Mouse (Mus musculus): ENCODE measurements at regions not wholly inside any gene's neighbourhood (a gene's known extent, or its start where the extent isn't known, plus 50 kb on each side); places are given as distances from the start of the nearest gene placed in this dataset.
"Not testable (repeated sequence)": the region's sequence is repeated elsewhere in the genome, so short reads cannot be mapped to it uniquely, and the experiment has no call there.

DNA sequence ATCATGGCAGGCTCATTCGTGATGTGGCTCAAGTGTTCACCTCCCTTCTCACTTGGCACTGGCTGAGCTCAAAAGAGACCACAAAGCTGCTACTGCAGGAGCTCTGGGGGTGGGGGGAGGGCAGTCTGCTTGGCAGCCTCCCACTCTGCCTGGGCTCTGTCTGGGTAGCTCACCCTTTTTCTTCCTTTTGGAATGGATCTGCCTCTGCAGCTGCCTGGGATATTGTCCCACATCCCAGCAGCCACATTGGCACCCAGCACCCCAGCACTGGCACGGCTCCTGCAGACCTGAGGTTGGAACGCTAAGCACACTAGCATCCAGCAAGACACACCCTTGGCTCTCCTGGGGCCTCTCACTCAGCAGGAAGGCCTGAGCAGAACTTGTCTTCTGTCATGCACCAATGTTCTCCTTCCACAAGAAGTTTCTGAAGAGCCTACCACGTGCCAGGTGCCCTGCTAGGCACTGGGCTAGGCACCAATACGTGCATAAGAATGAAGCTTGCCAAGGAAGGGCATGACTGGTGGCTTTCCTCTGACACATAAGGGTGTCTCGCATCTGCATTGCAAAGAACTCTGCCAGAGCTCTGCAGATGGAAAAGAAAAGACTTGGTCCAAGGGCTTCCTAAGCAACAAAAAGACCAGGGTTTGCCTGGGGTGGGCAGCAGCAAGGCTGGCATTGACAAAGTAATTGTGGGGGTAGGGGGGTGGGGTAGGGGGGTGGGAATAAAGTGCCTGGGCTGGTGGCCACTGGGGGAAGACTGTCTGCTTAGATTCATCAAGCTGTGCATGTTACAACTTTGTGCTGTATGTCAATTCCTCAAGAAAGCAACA is 112.1 kb upstream of the Sipa1l1 start:
- not testable (repeated sequence) for DNase-seq; H3K4me1 ChIP-seq (replicated peaks; ENCODE audit: control insufficient read depth, insufficient read depth, low read length); H3K27ac ChIP-seq (ENCODE audit: control insufficient read depth, insufficient read depth, low read length); H3K4me3 ChIP-seq (ENCODE audit: control insufficient read depth, insufficient read depth, low read length); H3K27me3 ChIP-seq (ENCODE audit: control insufficient read depth, insufficient read depth, low read length); H3K36me3 ChIP-seq (ENCODE audit: control insufficient read depth, insufficient read depth, low read length)
- WGBS = no CpG with 5 or more reads among the region's 6 CpGs

DNA sequence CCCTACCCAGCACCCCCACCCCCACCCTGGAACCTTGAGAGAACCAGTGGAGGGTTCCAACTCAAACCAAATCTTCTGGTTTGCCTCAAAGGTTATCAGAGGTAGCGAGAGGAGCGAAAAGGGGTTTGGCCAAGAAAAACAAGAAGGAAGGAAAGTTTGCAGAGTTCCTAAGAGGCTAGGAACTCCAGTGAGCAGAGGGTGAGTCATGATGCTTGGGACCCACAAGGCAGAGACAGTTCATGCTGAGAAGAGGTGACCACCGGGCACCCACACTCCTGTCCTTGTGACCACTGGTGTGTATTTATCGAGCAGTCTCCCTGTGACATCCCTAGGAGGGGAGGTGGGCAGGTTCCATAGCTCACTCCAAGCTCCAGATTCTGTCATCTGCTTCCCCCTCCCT is 104.1 kb upstream of the Sipa1l1 start:
- TF ChIP-seq POLR2A (IDR thresholded peaks at IDR 0.05; ENCODE audit: control insufficient read depth, extremely low read depth, insufficient read depth, low read length, poor library complexity) (no peak), CTCF (IDR thresholded peaks at IDR 0.05; ENCODE audit: borderline replicate concordance, control insufficient read depth, extremely low read depth, insufficient read depth, low read length, poor library complexity) (no peak)

DNA sequence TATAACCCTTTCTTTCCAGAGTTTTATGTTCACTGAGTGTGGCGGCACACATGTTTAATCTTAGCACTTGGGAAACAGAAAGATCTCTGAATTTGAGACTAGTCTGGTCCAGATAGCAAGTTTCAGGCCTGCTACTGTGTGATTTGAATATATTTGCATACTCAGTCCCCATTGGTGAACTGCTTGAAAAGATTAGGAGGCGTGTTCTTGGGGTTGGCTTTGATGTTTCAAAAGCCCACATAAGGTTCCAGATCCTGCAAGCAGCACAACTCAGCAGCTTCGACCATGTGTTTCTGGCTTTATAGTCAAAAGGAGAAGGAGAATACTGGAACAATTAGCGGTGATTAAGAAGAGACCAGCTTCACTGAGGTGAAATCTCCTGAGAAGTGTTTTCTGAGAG is 102.3 kb upstream of the Sipa1l1 start:
- peaks cover 9% of the 10 kb centered on the region for H3K4me1 ChIP-seq (replicated peaks; ENCODE audit: control insufficient read depth, insufficient read depth, low read length)
- no peak overlapping the region for H3K4me3 ChIP-seq (ENCODE audit: control insufficient read depth, insufficient read depth, low read length)
- 51% methylated on average over 4 of the region's 4 CpGs for WGBS
- no peak for DNase-seq
- no peaks in the 10 kb centered on the region for H3K27me3 ChIP-seq (ENCODE audit: control insufficient read depth, insufficient read depth, low read length)
- TF ChIP-seq POLR2A (IDR thresholded peaks at IDR 0.05; ENCODE audit: control insufficient read depth, extremely low read depth, insufficient read depth, low read length, poor library complexity) = no peak
- no peaks in the 10 kb centered on the region for H3K36me3 ChIP-seq (ENCODE audit: control insufficient read depth, insufficient read depth, low read length)
- H3K27ac ChIP-seq (ENCODE audit: control insufficient read depth, insufficient read depth, low read length) = no peak overlapping the region

More for the DNA sequence above, 104.1 kb upstream of the Sipa1l1 start:
- Histone ChIP-seq H3K36me3 (ENCODE audit: control insufficient read depth, insufficient read depth, low read length) (no peaks in the 10 kb centered on the region), H3K4me3 (ENCODE audit: control insufficient read depth, insufficient read depth, low read length) (no peak overlapping the region), H3K27ac (ENCODE audit: control insufficient read depth, insufficient read depth, low read length) (no peak overlapping the region), H3K27me3 (ENCODE audit: control insufficient read depth, insufficient read depth, low read length) (no peaks in the 10 kb centered on the region), H3K4me1 (replicated peaks; ENCODE audit: control insufficient read depth, insufficient read depth, low read length) (peaks cover 9% of the 10 kb centered on the region)
- no peak for DNase-seq
- 93% methylated on average over 4 of the region's 4 CpGs for WGBS

DNA sequence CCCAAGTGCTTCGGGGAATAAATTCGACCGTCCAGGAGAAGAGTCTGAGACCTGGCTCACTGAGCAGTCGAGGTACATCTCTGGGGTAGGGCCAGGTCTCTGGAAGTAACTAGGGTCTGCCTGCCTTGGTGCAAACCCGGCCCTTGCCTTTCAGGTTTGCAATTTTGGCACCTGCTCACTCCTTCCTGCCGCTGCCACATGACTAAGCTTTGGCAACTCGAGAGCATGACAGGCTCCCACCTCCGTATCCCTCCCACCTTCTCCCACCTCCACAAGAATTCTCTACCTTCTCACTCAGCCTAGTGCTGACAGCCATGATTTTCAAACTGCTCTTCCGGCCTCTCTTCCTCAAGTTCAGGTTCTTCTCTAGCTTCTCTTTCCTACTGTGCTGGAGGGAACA is 99.5 kb upstream of the Sipa1l1 start:
- H3K36me3 ChIP-seq (ENCODE audit: control insufficient read depth, insufficient read depth, low read length) = no peaks in the 10 kb centered on the region
- TF ChIP-seq CTCF (IDR thresholded peaks at IDR 0.05; ENCODE audit: borderline replicate concordance, control insufficient read depth, extremely low read depth, insufficient read depth, low read length, poor library complexity) = no peak
- no peak for TF ChIP-seq POLR2A (IDR thresholded peaks at IDR 0.05; ENCODE audit: control insufficient read depth, extremely low read depth, insufficient read depth, low read length, poor library complexity)
- peaks cover 9% of the 10 kb centered on the region for H3K4me1 ChIP-seq (replicated peaks; ENCODE audit: control insufficient read depth, insufficient read depth, low read length)
- H3K4me3 ChIP-seq (ENCODE audit: control insufficient read depth, insufficient read depth, low read length) = no peak overlapping the region
- no peak overlapping the region for H3K27ac ChIP-seq (ENCODE audit: control insufficient read depth, insufficient read depth, low read length)
- 94% methylated on average over 9 of the region's 9 CpGs for WGBS
- no peaks in the 10 kb centered on the region for H3K27me3 ChIP-seq (ENCODE audit: control insufficient read depth, insufficient read depth, low read length)
- no peak for DNase-seq

DNA sequence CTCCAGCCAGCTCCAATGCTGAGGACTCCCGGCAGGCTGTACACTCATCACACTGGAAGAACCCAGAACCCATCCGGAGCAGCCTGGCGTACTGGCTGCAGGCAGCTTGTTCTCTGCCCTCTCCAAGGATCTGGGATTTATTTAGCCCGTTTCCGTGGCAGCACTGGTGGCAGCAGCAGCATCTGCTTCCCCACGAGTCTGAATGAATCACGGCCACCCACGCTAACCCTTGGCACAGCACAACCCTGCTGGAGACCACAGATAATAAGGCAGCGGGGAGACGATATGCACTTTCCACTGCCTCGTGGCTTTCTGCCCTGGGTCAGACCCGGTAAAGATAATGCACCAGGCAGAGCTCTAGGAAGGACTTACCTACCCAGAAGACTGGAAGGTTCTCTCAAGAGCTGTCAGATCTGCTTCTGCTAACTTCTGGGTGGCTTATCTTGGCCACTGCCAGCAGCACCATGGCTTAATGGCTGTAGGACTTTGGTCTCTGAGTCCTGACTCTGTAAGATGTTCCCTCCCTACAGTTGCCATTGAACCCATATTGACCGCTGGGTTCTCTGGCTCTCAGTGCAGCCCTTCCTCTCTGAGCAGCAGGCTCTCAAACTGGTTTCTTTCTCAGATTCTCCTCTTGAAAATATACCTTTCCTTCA is 96.2 kb upstream of the Sipa1l1 start:
- no peak overlapping the region for H3K27ac ChIP-seq (ENCODE audit: control insufficient read depth, insufficient read depth, low read length)
- DNase-seq = no peak
- no peaks in the 10 kb centered on the region for H3K36me3 ChIP-seq (ENCODE audit: control insufficient read depth, insufficient read depth, low read length)
- TF ChIP-seq POLR2A (IDR thresholded peaks at IDR 0.05; ENCODE audit: control insufficient read depth, extremely low read depth, insufficient read depth, low read length, poor library complexity) = no peak
- H3K4me3 ChIP-seq (ENCODE audit: control insufficient read depth, insufficient read depth, low read length) = no peak overlapping the region
- no peaks in the 10 kb centered on the region for H3K27me3 ChIP-seq (ENCODE audit: control insufficient read depth, insufficient read depth, low read length)
- no peaks in the 10 kb centered on the region for H3K4me1 ChIP-seq (replicated peaks; ENCODE audit: control insufficient read depth, insufficient read depth, low read length)
- 73% methylated on average over 13 of the region's 13 CpGs for WGBS

DNA sequence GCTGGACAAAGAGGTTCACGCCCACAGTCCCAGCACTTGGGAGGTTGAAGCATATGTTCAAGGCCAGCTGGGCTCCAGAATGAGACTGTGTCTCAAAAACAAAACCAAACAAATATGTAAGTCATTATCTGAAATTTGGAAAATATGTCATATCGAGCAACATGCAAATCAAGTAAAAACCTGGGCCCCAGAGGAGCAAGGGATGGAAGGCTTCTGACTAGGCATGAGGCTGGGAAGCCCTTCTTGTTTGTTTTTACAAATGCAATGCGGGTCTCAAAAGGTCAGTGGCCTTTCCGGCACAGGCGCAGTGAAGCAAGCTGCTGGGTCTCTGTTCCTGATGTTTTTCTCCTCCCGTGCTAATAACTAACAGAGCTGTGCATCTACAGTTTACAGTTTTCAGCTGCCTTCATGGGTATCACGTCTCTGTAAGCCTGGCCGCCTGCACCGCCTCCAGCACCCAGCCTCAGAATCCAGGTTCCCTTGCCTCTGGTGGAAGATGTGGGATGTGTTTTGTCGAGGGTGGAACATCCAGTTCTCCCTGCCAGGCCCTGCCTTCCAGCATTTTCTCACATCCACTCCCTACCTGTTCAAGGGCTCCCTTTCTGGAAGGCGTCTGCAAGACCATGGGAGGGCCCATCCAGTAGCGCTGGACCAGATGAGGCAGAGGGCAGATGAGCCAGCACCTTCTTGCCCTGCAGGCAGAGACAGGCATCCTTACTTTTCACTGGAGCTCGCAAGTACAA is 93.5 kb upstream of the Sipa1l1 start:
- TF ChIP-seq CTCF (IDR thresholded peaks at IDR 0.05; ENCODE audit: borderline replicate concordance, control insufficient read depth, extremely low read depth, insufficient read depth, low read length, poor library complexity) (no peak), POLR2A (IDR thresholded peaks at IDR 0.05; ENCODE audit: control insufficient read depth, extremely low read depth, insufficient read depth, low read length, poor library complexity) (no peak)
- Histone ChIP-seq H3K36me3 (ENCODE audit: control insufficient read depth, insufficient read depth, low read length) (no peaks in the 10 kb centered on the region), H3K4me1 (replicated peaks; ENCODE audit: control insufficient read depth, insufficient read depth, low read length) (no peaks in the 10 kb centered on the region), H3K4me3 (ENCODE audit: control insufficient read depth, insufficient read depth, low read length) (no peak overlapping the region), H3K27ac (ENCODE audit: control insufficient read depth, insufficient read depth, low read length) (no peak overlapping the region), H3K27me3 (ENCODE audit: control insufficient read depth, insufficient read depth, low read length) (no peaks in the 10 kb centered on the region)
- no peak for DNase-seq
- WGBS = 88% methylated on average over 13 of the region's 13 CpGs
